Mouse (Mus musculus): ENCODE results near the gene Klhl26.

Gene Klhl26

GRCm38 (mm10) chr8:70501820-70502529 lies 25.2 kb upstream of the Klhl26 start:
- DNase-seq (ENCODE audit: low spot score in 2 of 2) = peak in 1 of 2 experiments; percentile 74

DNA sequence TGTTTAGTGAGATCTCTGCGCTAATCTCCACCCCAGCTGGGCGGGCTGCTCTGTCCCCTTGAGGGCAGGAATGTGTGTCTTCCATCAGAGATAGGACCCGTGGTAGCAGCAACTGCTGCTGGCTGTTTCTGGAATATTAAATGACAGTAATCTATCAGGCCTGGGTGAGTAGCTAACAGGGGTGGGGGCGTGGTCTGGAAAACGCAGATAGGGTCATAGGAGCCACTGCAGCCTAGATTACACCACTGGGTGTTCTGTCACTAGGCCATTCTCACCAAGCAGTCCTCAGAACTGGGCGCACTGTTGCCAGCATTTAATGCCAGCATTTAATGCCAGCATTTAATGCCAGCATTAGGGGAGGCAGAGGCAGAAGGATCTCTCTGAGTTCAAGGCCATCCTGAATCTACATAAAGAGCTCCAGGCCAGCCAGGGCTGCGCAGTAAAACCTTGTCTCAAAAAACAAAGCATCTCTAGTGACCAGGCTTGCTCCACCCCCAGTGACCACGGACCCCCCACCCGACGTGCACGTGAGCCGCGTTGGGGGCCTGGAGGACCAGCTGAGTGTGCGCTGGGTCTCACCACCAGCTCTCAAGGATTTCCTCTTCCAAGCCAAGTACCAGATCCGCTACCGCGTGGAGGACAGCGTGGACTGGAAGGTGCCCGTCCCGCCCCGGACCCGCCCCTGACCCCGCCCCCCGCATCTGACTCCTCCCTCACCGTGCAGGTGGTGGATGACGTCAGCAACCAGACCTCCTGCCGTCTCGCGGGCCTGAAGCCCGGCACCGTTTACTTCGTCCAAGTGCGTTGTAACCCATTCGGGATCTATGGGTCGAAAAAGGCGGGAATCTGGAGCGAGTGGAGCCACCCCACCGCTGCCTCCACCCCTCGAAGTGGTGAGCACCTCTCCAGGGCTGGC lies 23.9 kb upstream of the Klhl26 start:
- no peak for DNase-seq (ENCODE audit: low spot score in 2 of 2)

- no peak for DNase-seq (ENCODE audit: low spot score in 2 of 2)
Observed at GRCm38 (mm10) chr8:70495771-70496062, 18.9 kb upstream of the Klhl26 start.

- no peak for DNase-seq (ENCODE audit: low spot score in 2 of 2)
Observed at GRCm38 (mm10) chr8:70495001-70495770, 18.4 kb upstream of the Klhl26 start.

- no peak for DNase-seq (ENCODE audit: low spot score in 2 of 2)
Observed at GRCm38 (mm10) chr8:70494416-70494945, 17.7 kb upstream of the Klhl26 start.

GRCm38 (mm10) chr8:70493692-70494415 lies 17.1 kb upstream of the Klhl26 start:
- no peak for DNase-seq (ENCODE audit: low spot score in 2 of 2)

GRCm38 (mm10) chr8:70492664-70493640 lies 16.2 kb upstream of the Klhl26 start, which contains the start of gene Crlf1:
TSS of gene Crlf1 (plus strand) at chr8:70493158.
- no peak for DNase-seq (ENCODE audit: low spot score in 2 of 2)

DNA sequence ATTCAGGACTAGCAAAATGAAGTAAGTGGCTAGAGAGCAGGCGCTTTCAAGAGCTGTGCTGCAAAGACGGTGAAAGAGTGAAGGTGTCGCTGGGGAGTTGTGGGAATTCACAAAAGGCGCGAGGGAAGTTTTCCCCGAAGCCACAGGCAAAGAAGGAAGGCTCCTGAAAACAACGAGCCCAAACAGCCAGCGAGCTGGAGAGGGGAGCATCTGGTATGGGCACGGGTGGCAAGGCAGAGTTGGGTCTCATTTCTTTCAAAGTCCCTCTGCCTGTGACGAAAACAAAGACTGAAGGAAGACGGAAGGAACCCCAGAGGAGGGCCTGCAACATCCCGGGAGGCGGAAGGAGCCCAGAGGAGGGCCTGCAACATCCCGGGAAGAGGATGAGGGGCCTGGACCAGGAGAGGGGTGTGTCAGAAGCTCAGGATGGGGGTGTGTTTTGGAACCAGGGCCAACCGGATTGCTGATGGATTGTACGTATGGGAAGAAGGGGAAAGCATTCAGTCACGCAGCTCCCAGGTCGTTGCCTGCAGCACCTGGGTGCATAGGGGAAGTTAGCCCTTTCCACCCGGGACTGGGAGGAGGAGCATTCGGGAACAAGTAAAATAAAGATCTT lies 14.2 kb upstream of the Klhl26 start:
- no peak for DNase-seq (ENCODE audit: low spot score in 2 of 2)

DNA sequence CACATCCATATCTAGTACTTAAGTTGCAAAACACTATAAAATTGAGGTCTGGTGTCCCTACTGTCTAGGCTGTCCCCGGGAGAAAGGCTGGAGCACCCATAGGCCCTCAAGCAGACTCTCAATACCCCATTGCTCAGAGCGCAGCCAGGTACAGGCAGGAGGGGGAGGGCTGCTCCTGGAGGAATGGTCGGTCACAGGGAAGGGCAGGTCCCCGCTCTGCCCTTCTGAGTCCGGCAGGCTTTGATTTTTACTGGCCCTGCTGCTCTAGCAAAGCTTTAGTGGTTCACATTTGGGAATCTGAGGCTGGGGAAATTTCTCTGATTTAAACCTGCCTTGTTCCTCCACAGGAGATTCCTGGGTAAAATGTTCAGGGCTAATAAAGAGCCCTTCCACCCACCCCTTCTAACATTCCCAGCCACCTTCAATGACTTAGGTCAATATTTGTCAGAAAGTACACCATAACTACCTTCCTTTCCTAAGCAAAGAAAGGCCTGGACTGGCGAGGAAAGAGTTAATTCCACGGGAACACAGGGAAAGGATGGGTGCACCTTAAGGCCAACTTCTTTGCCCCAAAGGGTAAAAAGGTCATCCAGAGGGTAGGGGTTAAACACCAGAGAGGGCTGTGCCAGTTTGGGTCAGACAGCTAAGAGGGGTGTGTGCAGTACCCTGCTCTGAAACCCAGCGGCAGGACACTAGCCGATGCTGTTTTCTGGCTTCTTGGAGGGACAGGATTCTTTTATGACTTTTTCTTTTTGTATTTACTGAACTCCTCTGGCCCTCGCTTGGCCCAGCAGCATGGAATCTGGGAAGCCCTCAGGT lies 13.5 kb upstream of the Klhl26 start:
- no peak for DNase-seq (ENCODE audit: low spot score in 2 of 2)

GRCm38 (mm10) chr8:70489576-70489975 lies 12.8 kb upstream of the Klhl26 start:
- no peak for DNase-seq (ENCODE audit: low spot score in 2 of 2)

DNA sequence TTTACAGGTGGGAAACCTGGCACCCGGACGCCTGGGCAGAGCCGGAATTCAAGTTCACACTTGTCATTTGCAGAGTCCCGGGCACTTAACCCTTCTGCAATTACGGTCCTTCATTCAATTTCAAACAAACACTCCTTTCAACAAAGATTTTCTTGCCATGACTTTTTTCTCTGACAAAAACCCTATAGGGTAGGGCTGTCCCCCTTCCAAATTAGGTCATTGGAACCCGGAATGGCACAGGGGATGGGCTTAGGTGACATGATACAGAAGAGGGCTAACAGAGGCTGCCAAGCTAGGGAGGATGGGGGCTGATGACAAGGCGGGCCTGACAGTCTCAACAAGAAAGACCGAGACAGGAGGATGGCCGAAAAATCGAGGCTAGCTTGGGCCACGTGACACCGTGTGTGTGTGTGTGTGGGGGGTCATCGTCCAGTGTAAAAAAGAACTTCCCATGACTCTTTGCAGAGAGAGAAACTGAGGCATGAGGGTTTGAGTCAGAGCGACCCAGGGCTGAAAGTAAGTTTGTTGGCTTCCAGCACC lies 12.2 kb upstream of the Klhl26 start:
- no peak for DNase-seq (ENCODE audit: low spot score in 2 of 2)

DNA sequence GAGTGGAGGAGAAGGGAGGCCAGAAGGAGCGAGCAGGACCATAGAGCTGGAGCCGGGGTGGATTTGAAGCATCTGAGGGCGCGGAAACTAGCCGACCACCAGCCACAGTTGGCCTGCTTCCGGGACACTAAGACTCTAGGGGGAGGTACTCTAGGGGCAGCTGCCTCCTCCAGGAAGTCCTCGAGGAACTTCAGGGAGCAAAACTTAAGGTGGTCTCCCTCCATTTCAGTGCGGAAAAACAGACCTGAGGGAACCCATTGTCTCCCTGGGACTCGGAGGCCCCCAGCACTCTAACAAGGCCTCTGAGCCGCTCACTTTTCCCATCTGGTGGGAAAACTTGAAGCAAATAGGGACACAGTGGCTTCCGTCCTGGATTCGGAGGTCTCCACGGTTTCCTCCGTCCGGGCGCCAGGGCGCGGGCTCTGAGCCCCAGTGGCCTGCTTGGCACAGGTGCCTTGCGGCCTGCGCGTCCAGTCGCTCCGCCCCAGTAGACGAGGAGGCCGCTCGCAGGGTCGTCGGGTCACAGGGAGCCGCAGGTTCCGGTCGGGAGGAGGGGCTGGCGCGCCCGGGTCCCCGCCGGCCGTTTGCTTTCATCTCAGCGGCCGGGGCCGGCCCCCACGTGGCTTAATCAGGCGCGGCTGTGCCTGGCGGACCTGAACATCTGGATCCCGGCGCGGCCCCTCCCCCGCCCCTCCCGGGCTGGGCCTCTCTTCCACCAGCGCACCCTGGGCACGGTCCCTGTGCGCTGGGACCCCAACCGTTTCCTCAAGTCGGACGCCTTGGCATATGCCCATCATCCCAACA lies 11.4 kb upstream of the Klhl26 start:
- DNase-seq (ENCODE audit: low spot score in 2 of 2) = no peak

DNA sequence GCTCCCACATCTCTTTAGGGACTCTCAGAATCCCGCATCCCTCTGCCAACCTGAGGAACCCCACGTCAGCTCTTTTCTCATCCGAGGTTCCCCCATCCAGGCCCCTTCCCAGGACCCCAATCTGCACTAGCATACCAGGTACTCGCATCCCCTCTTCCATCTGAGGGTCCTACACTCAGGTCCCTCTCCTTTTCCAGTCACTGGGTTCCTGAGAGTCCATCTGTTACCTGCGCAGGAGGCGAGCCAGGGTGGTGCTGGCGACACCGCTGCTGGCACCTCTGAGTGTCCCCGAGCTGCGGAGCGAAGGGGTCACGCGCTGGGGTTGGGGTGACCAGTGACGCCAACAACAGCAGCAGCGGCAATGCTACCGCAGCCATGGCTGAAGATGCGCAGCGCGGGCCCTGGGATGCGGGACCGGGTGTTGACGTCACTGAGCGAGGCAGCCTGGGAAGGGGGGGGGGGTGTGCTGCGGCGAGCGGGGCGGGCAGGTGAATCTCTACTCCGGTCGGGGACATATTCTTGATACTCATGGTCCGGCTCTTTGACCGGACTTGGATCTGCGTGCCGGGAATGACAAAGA lies 10.3 kb upstream of the Klhl26 start, which contains the start of gene Tmem59l:
Tmem59l (minus strand) TSS at position 418 of the 580 bp plus-strand sequence.
- no peak for DNase-seq (ENCODE audit: low spot score in 2 of 2)

- no peak for DNase-seq (ENCODE audit: low spot score in 2 of 2)
Observed at GRCm38 (mm10) chr8:70486191-70486681, 9.5 kb upstream of the Klhl26 start.

DNA sequence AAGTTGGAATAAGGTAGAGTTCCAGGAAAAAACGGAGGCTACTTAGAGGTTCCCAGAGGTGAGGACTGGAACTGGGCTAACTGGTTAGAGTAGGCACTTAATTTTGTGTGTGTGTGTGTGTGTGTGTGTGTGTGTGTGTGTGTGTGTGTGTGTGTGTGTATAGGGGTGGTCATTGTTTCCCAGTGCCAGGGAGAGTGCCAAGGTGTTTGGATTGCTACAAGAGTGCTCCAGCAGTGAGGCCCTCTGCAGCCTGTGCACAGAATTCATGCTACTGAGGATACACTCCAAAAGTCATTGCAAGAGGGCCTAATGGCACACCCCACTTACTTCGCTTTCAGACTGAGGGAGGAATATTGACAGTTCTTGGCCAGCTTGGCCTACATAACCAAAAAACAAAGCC lies 6.2 kb upstream of the Klhl26 start:
- no peak for DNase-seq (ENCODE audit: low spot score in 2 of 2)

GRCm38 (mm10) chr8:70481908-70482307 lies 5.1 kb upstream of the Klhl26 start:
- DNase-seq (ENCODE audit: low spot score in 2 of 2) = no peak

Measured in cerebellum, postnatal 4 days (tissue).